Mouse (Mus musculus) gastrocnemius, postnatal 14 days (tissue): ENCODE data around the gene Dcp1b. TPM values are rescaled to one million over a fixed set of nuclear protein-coding genes. Genes with fewer than 3 reads are reported as not detected.

ENCODE experiments used
- total RNA-seq, 2 experiments: library from RNA; stranded (reverse); gene quantifications; 2 replicates each; pipeline ENCODE4 v1.2.3; 2021

Dcp1b gene
- total RNA-seq, 2 experiments from 2014 or later = 4.2 to 4.3 TPM

Other genes starting within 250 kb of the Dcp1b start
- gene Cacna1c, start 21.2 kb downstream of the Dcp1b start, total RNA-seq = 1 to 10 TPM; 3.6 to 4.9 TPM
- 1 to 10 TPM in 1 of 2 experiments, under 1 TPM in 1; 0.86 to 1.0 TPM for gene Cacna2d4, start 61.3 kb downstream of the Dcp1b start, total RNA-seq
- under 1 TPM; 0.07 to 0.74 TPM for gene Lrtm2, start 155.5 kb downstream of the Dcp1b start, total RNA-seq
- gene Adipor2, start 242.5 kb downstream of the Dcp1b start, total RNA-seq = 10 to 100 TPM; 53.0 to 60.4 TPM